Mouse (Mus musculus): ENCODE data around the gene Zfp68.
A peak's percentile ranks its signal among the peaks of the same experiment; 100 is the strongest.

- no peak for TF ChIP-seq POLR2A (IDR thresholded peaks at IDR 0.05; ENCODE audit: borderline replicate concordance, control insufficient read depth, low read depth, low read length)
- TF ChIP-seq CTCF (IDR thresholded peaks at IDR 0.05; ENCODE audit: control insufficient read depth, insufficient read depth, low read length): peak; percentile 45; the same call in 1 of the 2 replicates
These were observed 37.1 kb upstream of the Zfp68 start for GRCm38 (mm10) chr5:138656477-138657156.

All from bone marrow, adult 2 months (tissue).